Mouse (Mus musculus) MEL (cell line): ENCODE measurements around the gene Folr1. TPM values are rescaled to one million over a fixed set of nuclear protein-coding genes. Genes with fewer than 3 reads are reported as not detected.

Experiments used
- DNase-seq: peaks from one replicate; pipeline ENCODE4 v3.0.0; 2011; ENCODE audit warnings: low read depth, low spot score
- H3K27ac ChIP-seq: 2 replicates; pipeline ENCODE4 v1.5.1; 2012; ENCODE audit warnings: low read depth, mild to moderate bottlenecking, control low read depth, low read length, moderate library complexity; ENCODE audit not compliant: control insufficient read depth
- H3K27me3 ChIP-seq, 2 experiments: fragments of 150-350 bp in 1 of 2; sonication (generic) in 1 of 2; 2 replicates each; pipeline ENCODE4 v1.6.1; 2012; ENCODE audit warnings: low read length in 2 of 2, mild to moderate bottlenecking in 2 of 2, improper control_type of control experiment in 1 of 2, moderate library complexity in 1 of 2; ENCODE audit not compliant: insufficient read depth in 2 of 2, control insufficient read depth in 1 of 2
- H3K36me3 ChIP-seq, 2 experiments: 2 replicates each; pipeline ENCODE4 v1.6.1; 2012 to 2014; ENCODE audit warnings: low read length in 2 of 2, improper control_type of control experiment in 1 of 2, inconsistent platforms in 1 of 2, mild to moderate bottlenecking in 1 of 2; ENCODE audit not compliant: insufficient read depth in 2 of 2, control insufficient read depth in 1 of 2
- H3K4me1 ChIP-seq, 2 experiments: fragments of 150-350 bp in 1 of 2; sonication (generic) in 1 of 2; 2 replicates each; pipeline ENCODE4 v1.6.1; 2012; ENCODE audit warnings: low read length in 2 of 2, improper control_type of control experiment in 1 of 2, mild to moderate bottlenecking in 1 of 2; ENCODE audit not compliant: insufficient read depth in 2 of 2, control insufficient read depth in 1 of 2
- H3K4me3 ChIP-seq, 2 experiments: fragments of 150-350 bp in 1 of 2; sonication (generic) in 1 of 2; 2 replicates each; pipeline ENCODE4 v1.5.1; 2012; ENCODE audit warnings: low read depth in 2 of 2, low read length in 2 of 2, mild to moderate bottlenecking in 2 of 2, moderate library complexity in 2 of 2, control low read depth in 1 of 2, improper control_type of control experiment in 1 of 2; ENCODE audit not compliant: control insufficient read depth in 1 of 2, insufficient read depth in 1 of 2
- H3K79me2 ChIP-seq: 2 replicates; pipeline ENCODE4 v1.6.1; 2012; ENCODE audit warnings: mild to moderate bottlenecking, low read length, moderate library complexity; ENCODE audit not compliant: control insufficient read depth, poor library complexity, insufficient read depth
- H3K9ac ChIP-seq: 2 replicates; pipeline ENCODE4 v1.6.1; 2012; ENCODE audit warnings: low read depth, mild to moderate bottlenecking, control low read depth, low read length, moderate library complexity; ENCODE audit not compliant: control insufficient read depth, poor library complexity, severe bottlenecking
- H3K9me3 ChIP-seq: fragments of 150-350 bp; sonication (generic); replicated peaks from 2 replicates; pipeline ENCODE4 v1.6.1; 2012; ENCODE audit warnings: mild to moderate bottlenecking, low read length, improper control_type of control experiment, moderate library complexity; ENCODE audit not compliant: insufficient read depth
- BHLHE40 ChIP-seq: IDR thresholded peaks from 2 replicates; pipeline ENCODE4 v1.6.1; 2012; ENCODE audit warnings: low read depth, mild to moderate bottlenecking, inconsistent platforms, low read length, improper control_type of control experiment, borderline replicate concordance
- CHD1 ChIP-seq: IDR thresholded peaks from 2 replicates; pipeline ENCODE4 v1.6.1; 2012; ENCODE audit warnings: low read depth, mild to moderate bottlenecking, inconsistent platforms, low read length, improper control_type of control experiment
- CHD2 ChIP-seq: IDR thresholded peaks from 2 replicates; pipeline ENCODE4 v1.6.1; 2011; ENCODE audit warnings: low read length, improper control_type of control experiment
- CTCF ChIP-seq, 3 experiments: IDR thresholded peaks in 2 of 3; conservative IDR thresholded peaks in 1 of 3; 2 replicates each; pipeline ENCODE4 v1.5.1; 2011 to 2012; ENCODE audit warnings: low read length in 3 of 3, low read depth in 2 of 3, mild to moderate bottlenecking in 2 of 3, improper control_type of control experiment in 1 of 3, inconsistent platforms in 1 of 3, mixed read lengths in 1 of 3, moderate library complexity in 1 of 3; ENCODE audit not compliant: control insufficient read depth in 1 of 3, insufficient read depth in 1 of 3, poor library complexity in 1 of 3, severe bottlenecking in 1 of 3
- ELF1 ChIP-seq: IDR thresholded peaks from 2 replicates; pipeline ENCODE4 v1.6.1; 2014; ENCODE audit warnings: low read depth, mild to moderate bottlenecking, inconsistent platforms, low read length, improper control_type of control experiment, moderate library complexity
- ETS1 ChIP-seq: IDR thresholded peaks from 2 replicates; pipeline ENCODE4 v1.6.1; 2012; ENCODE audit warnings: low read depth, mild to moderate bottlenecking, inconsistent platforms, low read length, improper control_type of control experiment, moderate library complexity
- GABPA ChIP-seq: IDR thresholded peaks from 2 replicates; pipeline ENCODE4 v1.6.1; 2012; ENCODE audit warnings: low read depth, mild to moderate bottlenecking, inconsistent platforms, low read length, improper control_type of control experiment, moderate library complexity
- GATA1 ChIP-seq: IDR thresholded peaks from 2 replicates; pipeline ENCODE4 v1.6.1; 2011; ENCODE audit warnings: low read depth, low read length, improper control_type of control experiment
- HCFC1 ChIP-seq: IDR thresholded peaks from 2 replicates; pipeline ENCODE4 v1.6.1; 2012; ENCODE audit warnings: low read depth, mild to moderate bottlenecking, inconsistent platforms, low read length, improper control_type of control experiment, moderate library complexity
- JUND ChIP-seq: IDR thresholded peaks from 2 replicates; pipeline ENCODE4 v1.6.1; 2011; ENCODE audit warnings: low read depth, mild to moderate bottlenecking, improper control_type of control experiment, low read length
- KAT2A ChIP-seq: conservative IDR thresholded peaks from 2 replicates; pipeline ENCODE4 v1.6.1; 2012; ENCODE audit warnings: low read depth, low read length, improper control_type of control experiment, inconsistent platforms
- MEF2A ChIP-seq: IDR thresholded peaks from 2 replicates; pipeline ENCODE4 v1.6.1; 2014; ENCODE audit warnings: low read depth, mild to moderate bottlenecking, inconsistent platforms, low read length, improper control_type of control experiment; ENCODE audit not compliant: poor library complexity, insufficient replicate concordance, severe bottlenecking; ENCODE audit errors: extremely low read depth
- MYB ChIP-seq: IDR thresholded peaks from 2 replicates; pipeline ENCODE4 v1.6.1; 2011; ENCODE audit warnings: mild to moderate bottlenecking, low read depth, low read length, improper control_type of control experiment
- NELFE ChIP-seq: IDR thresholded peaks from 2 replicates; pipeline ENCODE4 v1.6.1; 2011; ENCODE audit warnings: low read depth, low read length, improper control_type of control experiment
- POLR2AphosphoS2 ChIP-seq: IDR thresholded peaks from 2 replicates; pipeline ENCODE4 v1.6.1; 2011; ENCODE audit warnings: low read length, improper control_type of control experiment
- POLR2AphosphoS5 ChIP-seq: IDR thresholded peaks from 2 replicates; pipeline ENCODE4 v1.6.1; 2012; ENCODE audit warnings: low read depth, borderline replicate concordance, mild to moderate bottlenecking, inconsistent platforms, low read length, moderate library complexity, mixed read lengths
- RCOR1 ChIP-seq: IDR thresholded peaks from 2 replicates; pipeline ENCODE4 v1.6.1; 2012; ENCODE audit warnings: low read depth, mild to moderate bottlenecking, inconsistent platforms, low read length, improper control_type of control experiment
- SIN3A ChIP-seq: IDR thresholded peaks from 2 replicates; pipeline ENCODE4 v1.6.1; 2012; ENCODE audit warnings: low read length, improper control_type of control experiment, inconsistent platforms
- SMC3 ChIP-seq: IDR thresholded peaks from 2 replicates; pipeline ENCODE4 v1.6.1; 2011; ENCODE audit warnings: low read depth, low read length, improper control_type of control experiment
- TBP ChIP-seq: IDR thresholded peaks from 2 replicates; pipeline ENCODE4 v1.8.0; 2011; ENCODE audit warnings: low read depth, low read length, improper control_type of control experiment
- UBTF ChIP-seq: IDR thresholded peaks from 2 replicates; pipeline ENCODE4 v1.6.1; 2012; ENCODE audit warnings: low read depth, mild to moderate bottlenecking, inconsistent platforms, low read length, improper control_type of control experiment, moderate library complexity, borderline replicate concordance; ENCODE audit not compliant: insufficient read depth
- USF2 ChIP-seq, 2 experiments: IDR thresholded peaks; 2 replicates each; pipeline ENCODE4 v1.6.1; 2011 to 2012; ENCODE audit warnings: improper control_type of control experiment in 2 of 2, low read length in 2 of 2, borderline replicate concordance in 1 of 2, inconsistent platforms in 1 of 2, low read depth in 1 of 2, mild to moderate bottlenecking in 1 of 2; ENCODE audit not compliant: insufficient read depth in 1 of 2
- ZC3H11A ChIP-seq: IDR thresholded peaks from 2 replicates; pipeline ENCODE4 v1.6.1; 2012; ENCODE audit warnings: low read depth, mild to moderate bottlenecking, inconsistent platforms, low read length, improper control_type of control experiment
- ZMIZ1 ChIP-seq: IDR thresholded peaks from 2 replicates; pipeline ENCODE4 v1.6.1; 2012; ENCODE audit warnings: low read depth, mild to moderate bottlenecking, inconsistent platforms, low read length, improper control_type of control experiment, moderate library complexity
- ZNF384 ChIP-seq: IDR thresholded peaks from 2 replicates; pipeline ENCODE4 v1.6.1; 2012; ENCODE audit warnings: low read depth, mild to moderate bottlenecking, inconsistent platforms, low read length, improper control_type of control experiment
- polyA plus RNA-seq, 2 experiments: library from polyadenylated mRNA; stranded (reverse) in 1 of 2; unstranded in 1 of 2; fragments of >175 nt in 1 of 2; fragments of >200 nt in 1 of 2; gene quantifications; 2 replicates each; pipeline versions ENCODE4 v1.2.1 to v1.2.4; 2012; ENCODE audit warnings: low replicate concordance in 2 of 2, low read depth in 1 of 2; ENCODE audit not compliant: insufficient read length in 2 of 2, insufficient read depth in 1 of 2, missing spikeins in 1 of 2
- total RNA-seq: library from RNA; depleted of rRNA; stranded (reverse); fragments of 300-350 nt; gene quantifications from 2 replicates; pipeline ENCODE4 v1.2.3, GENCODE M21; 2012

Gene Folr1
- total and polyA plus RNA-seq, 3 experiments, result 0.07 to 0.12 TPM; not detected in 1

- H3K27ac ChIP-seq, result no peak overlapping the region
- no peaks in the 10 kb centered on the region for H3K36me3 ChIP-seq
- no peak overlapping the region for H3K9ac ChIP-seq
- no peaks in the 10 kb centered on the region for H3K79me2 ChIP-seq
- H3K27me3 ChIP-seq, result no peaks in the 10 kb centered on the region; a peak in 1 of 4 replicates
- H3K9me3 ChIP-seq, result no peaks in the 10 kb centered on the region
- no peak overlapping the region for H3K4me3 ChIP-seq
- TF ChIP-seq MEF2A (no peak), GATA1 (no peak), CTCF (IDR thresholded peaks at IDR 0.05 in 2 of 3, conservative IDR thresholded peaks at IDR 0.05 in 1 of 3; ENCODE audit: control insufficient read depth in 1 of 3, insufficient read depth in 1 of 3, low read depth in 2 of 3, low read length in 3 of 3, poor library complexity in 1 of 3, severe bottlenecking in 1 of 3) (no peak), KAT2A (no peak), BHLHE40 (no peak), HCFC1 (no peak), ZC3H11A (no peak), RCOR1 (no peak), GABPA (no peak), CHD1 (no peak), ZNF384 (no peak), USF2 (IDR thresholded peaks at IDR 0.05; ENCODE audit: borderline replicate concordance in 1 of 2, insufficient read depth in 1 of 2, low read depth in 1 of 2, low read length in 2 of 2) (no peak), TBP (no peak), JUND (no peak), ZMIZ1 (no peak), ETS1 (no peak), SMC3 (no peak), NELFE (no peak), CHD2 (no peak)
- no peaks in the 10 kb centered on the region for H3K4me1 ChIP-seq
- no peak for DNase-seq
Measured at GRCm38 (mm10) chr7:101866491-101867265, 3.9 kb downstream of the Folr1 start.

GRCm38 (mm10) chr7:101863415-101863814 lies 7.2 kb downstream of the Folr1 start, which contains the start of gene Anapc15:
Gene Anapc15 (plus strand): TSS chr7:101863715.
- no peak within 1 kb of the TSS for H3K4me3 ChIP-seq
- no peaks in the 10 kb centered on the region for H3K79me2 ChIP-seq
- H3K27me3 ChIP-seq, result no peaks in the 10 kb centered on the region
- no peak within 1 kb of the TSS for H3K27ac ChIP-seq
- no peak within 1 kb of the TSS for H3K9ac ChIP-seq
- no peaks in the 10 kb centered on the region for H3K36me3 ChIP-seq
- no peaks in the 10 kb centered on the region for H3K9me3 ChIP-seq
- DNase-seq, result no peak
- H3K4me1 ChIP-seq, result peaks cover 0 to 1% of the 10 kb centered on the region in 2 experiments; a peak in 1 of 4 replicates
- TF ChIP-seq POLR2AphosphoS2 (no peak), MEF2A (no peak), JUND (no peak), POLR2AphosphoS5 (no peak), TBP (no peak), USF2 (IDR thresholded peaks at IDR 0.05; ENCODE audit: borderline replicate concordance in 1 of 2, insufficient read depth in 1 of 2, low read depth in 1 of 2, low read length in 2 of 2) (no peak), GABPA (no peak), SIN3A (no peak), HCFC1 (no peak), CHD1 (no peak), RCOR1 (no peak), MYB (no peak), UBTF (no peak), ELF1 (no peak), NELFE (no peak)
